In genomic region chr1:172432587-172432955, GRCm38 (mm10) we compare ENCODE assay signal across 21 mouse cellular contexts. TPM values are rescaled to one million over a fixed set of nuclear protein-coding genes. Genes with fewer than 3 reads are reported as not detected.
A peak's percentile ranks its signal among the peaks of the same experiment; 100 is the strongest.
DNase-seq lines count a peak whose midpoint lies in the region; ATAC-seq and TF ChIP-seq lines count a peak whose summit lies in the region.
"Had no signal": no experiment of that assay in that cellular context is flagged by ENCODE, and none has a peak within 500 bp of the region (broad histone marks: within the 10 kb centered on the region; RNA-seq: fewer than 3 reads in every experiment).

No protein-coding gene starts in this region.

- intact Hi-C loops in heart, postnatal 14 days (cut with DNase I): no loop called here
- intact Hi-C loops in heart, postnatal 10 days (cut with DNase I): no loop called here

- ATAC-seq in heart, embryonic 14.5 days (ENCODE audit: insufficient number of reproducible peaks, insufficient read depth, low FRiP score, low read depth): no peak
- no peak for ATAC-seq in midbrain, embryonic 11.5 days (ENCODE audit: low FRiP score)
- no peak for ATAC-seq in midbrain, postnatal 0 days (ENCODE audit: low FRiP score)
- no peak for ATAC-seq in intestine, postnatal 0 days
- ATAC-seq: forebrain, embryonic 14.5 days had no signal

- H3K4me1 ChIP-seq in heart, embryonic 14.5 days (ENCODE audit: control insufficient read depth in 2 of 2, insufficient read depth in 2 of 2, low read length in 2 of 2): peaks cover 18 to 32% of the 10 kb centered on the region in 2 experiments
- no peaks in the 10 kb centered on the region for H3K4me1 ChIP-seq in midbrain, embryonic 11.5 days (ENCODE audit: control insufficient read depth, insufficient read depth, low read length)
- no peaks in the 10 kb centered on the region for H3K4me1 ChIP-seq in midbrain, postnatal 0 days (ENCODE audit: insufficient read depth, low read length)
- peaks cover 12% of the 10 kb centered on the region for H3K4me1 ChIP-seq in intestine, postnatal 0 days (replicated peaks; ENCODE audit: control insufficient read depth, insufficient read depth, low read length)
- H3K4me1 ChIP-seq: hindbrain, embryonic 13.5 days; neural tube, embryonic 13.5 days had no signal

- 37% methylated on average over 3 of the region's 3 CpGs for WGBS in heart, embryonic 14.5 days
- 88% methylated on average over 3 of the region's 3 CpGs for WGBS in midbrain, embryonic 11.5 days
- 91% methylated on average over 3 of the region's 3 CpGs for WGBS in midbrain, postnatal 0 days
- WGBS in intestine, postnatal 0 days: 41% methylated on average over 3 of the region's 3 CpGs

- DNase-seq in heart, adult 11 months: peak; percentile 83
- no peak for DNase-seq in heart, postnatal 14 days
- DNase-seq in heart, postnatal 10 days: no peak
- peak; percentile 21 for DNase-seq in midbrain, embryonic 11.5 days (ENCODE audit: low spot score, missing footprints)
- DNase-seq in midbrain, postnatal 0 days (ENCODE audit: low spot score): no peak
- DNase-seq in thymus, postnatal 0 days (ENCODE audit: low spot score): no peak
- DNase-seq: cerebellum, adult 8-10 months; liver, embryonic 13.5 days; midbrain, embryonic 14.5 days; thymus, adult 18-20 months; thymus, postnatal 4 days had no signal

- H3K9ac ChIP-seq in heart, embryonic 14.5 days (ENCODE audit: low read length): no peak overlapping the region
- no peak overlapping the region for H3K9ac ChIP-seq in midbrain, embryonic 11.5 days (ENCODE audit: low read length)
- H3K9ac ChIP-seq in midbrain, postnatal 0 days (replicated peaks; ENCODE audit: low read length, poor library complexity, severe bottlenecking): no peak overlapping the region
- H3K9ac ChIP-seq in intestine, postnatal 0 days (ENCODE audit: low read depth, low read length): no peak overlapping the region
- H3K9ac ChIP-seq: hindbrain, embryonic 13.5 days; liver, embryonic 13.5 days; lung, embryonic 14.5 days; neural tube, embryonic 13.5 days had no signal

- H3K36me3 ChIP-seq in heart, embryonic 14.5 days (ENCODE audit: control insufficient read depth, insufficient read depth, low read length): no peaks in the 10 kb centered on the region
- no peaks in the 10 kb centered on the region for H3K36me3 ChIP-seq in midbrain, embryonic 11.5 days (ENCODE audit: control insufficient read depth, insufficient read depth, low read length)
- H3K36me3 ChIP-seq in midbrain, postnatal 0 days (ENCODE audit: insufficient read depth, low read length): no peaks in the 10 kb centered on the region
- H3K36me3 ChIP-seq in intestine, postnatal 0 days (ENCODE audit: control insufficient read depth, insufficient read depth): no peaks in the 10 kb centered on the region
- H3K36me3 ChIP-seq: hindbrain, embryonic 13.5 days; liver, embryonic 13.5 days; neural tube, embryonic 13.5 days had no signal

- no peak overlapping the region for H3K4me3 ChIP-seq in heart, embryonic 14.5 days (ENCODE audit: control insufficient read depth in 1 of 2, insufficient read depth in 1 of 2, low read depth in 1 of 2, low read length in 2 of 2)
- no peak overlapping the region for H3K4me3 ChIP-seq in midbrain, embryonic 11.5 days (ENCODE audit: low read depth, low read length)
- H3K4me3 ChIP-seq in midbrain, postnatal 0 days (ENCODE audit: low read depth, low read length): no peak overlapping the region
- no peak overlapping the region for H3K4me3 ChIP-seq in intestine, postnatal 0 days (ENCODE audit: low read depth, low read length)
- H3K4me3 ChIP-seq: hindbrain, embryonic 13.5 days; liver, embryonic 13.5 days; megakaryocyte, embryonic 14.5 days; myocyte; neural tube, embryonic 13.5 days had no signal

- H3K27me3 ChIP-seq in heart, embryonic 14.5 days (ENCODE audit: control insufficient read depth, insufficient read depth, low read length): no peaks in the 10 kb centered on the region
- H3K27me3 ChIP-seq in midbrain, embryonic 11.5 days (ENCODE audit: control insufficient read depth, insufficient read depth, low read length): no peaks in the 10 kb centered on the region; the same call in 1 of the 2 replicates
- H3K27me3 ChIP-seq in midbrain, postnatal 0 days (ENCODE audit: insufficient read depth, low read length): no peaks in the 10 kb centered on the region
- no peaks in the 10 kb centered on the region for H3K27me3 ChIP-seq in intestine, postnatal 0 days (replicated peaks; ENCODE audit: control insufficient read depth, insufficient read depth, low read length)
- H3K27me3 ChIP-seq: hindbrain, embryonic 13.5 days; liver, embryonic 13.5 days; neural tube, embryonic 13.5 days had no signal

- H3K27ac ChIP-seq in heart, embryonic 14.5 days (replicated peaks in 1 of 2; ENCODE audit: control insufficient read depth in 1 of 2, insufficient read depth in 1 of 2, low read depth in 2 of 2, low read length in 2 of 2): peak overlapping the region; percentile 9 to 35; a peak in 2 of 4 replicates
- no peak overlapping the region for H3K27ac ChIP-seq in midbrain, embryonic 11.5 days (ENCODE audit: low read depth, low read length)
- no peak overlapping the region for H3K27ac ChIP-seq in midbrain, postnatal 0 days (ENCODE audit: low read depth, low read length)
- peak overlapping the region; percentile 58 for H3K27ac ChIP-seq in intestine, postnatal 0 days (ENCODE audit: low read depth, low read length)
- H3K27ac ChIP-seq: hindbrain, embryonic 13.5 days; liver, embryonic 13.5 days; neural tube, embryonic 13.5 days had no signal

- TF ChIP-seq CTCF in midbrain, postnatal 0 days (IDR thresholded peaks at IDR 0.05): no peak
- no peak for TF ChIP-seq CTCF in intestine, postnatal 0 days (IDR thresholded peaks at IDR 0.05; ENCODE audit: low read depth)

- H3K9me3 ChIP-seq in heart, embryonic 14.5 days (ENCODE audit: control insufficient read depth, low read length): no peaks in the 10 kb centered on the region
- no peaks in the 10 kb centered on the region for H3K9me3 ChIP-seq in midbrain, embryonic 11.5 days (ENCODE audit: control insufficient read depth, low read length)
- no peaks in the 10 kb centered on the region for H3K9me3 ChIP-seq in midbrain, postnatal 0 days (ENCODE audit: low read length)
- no peaks in the 10 kb centered on the region for H3K9me3 ChIP-seq in intestine, postnatal 0 days (ENCODE audit: control insufficient read depth)
- H3K9me3 ChIP-seq: hindbrain, embryonic 13.5 days; liver, embryonic 13.5 days; neural tube, embryonic 13.5 days had no signal

- H3K4me2 ChIP-seq in heart, embryonic 14.5 days (ENCODE audit: low read length): peak overlapping the region; percentile 35
- H3K4me2 ChIP-seq in midbrain, embryonic 11.5 days: no peak overlapping the region
- H3K4me2 ChIP-seq in midbrain, postnatal 0 days (ENCODE audit: low read depth, low read length, poor library complexity, severe bottlenecking): no peak overlapping the region
- H3K4me2 ChIP-seq in intestine, postnatal 0 days (replicated peaks; ENCODE audit: low read depth): peak overlapping the region; percentile 4; the same call in 1 of the 2 replicates
- H3K4me2 ChIP-seq: hindbrain, embryonic 13.5 days; liver, embryonic 13.5 days; lung, embryonic 14.5 days; neural tube, embryonic 13.5 days had no signal

RNA-seq across cellular contexts. Expression of gene Slamf9, which starts 42.6 kb away (rescaled TPM):
- 1 to 10 TPM in 1 of 2 experiments, under 1 TPM in 1; 0.98 to 1.1 TPM for total RNA-seq in heart, postnatal 14 days (2021)
- polyA plus RNA-seq in heart, embryonic 14.5 days (2014; fragmentation: Nextera tagmentation; extraction: Ambion mirVana): 1.5 and 1.6 TPM in 2 replicates
- total RNA-seq in heart, postnatal 10 days (2021): 1 to 10 TPM; 1.3 to 1.4 TPM
- polyA plus RNA-seq in midbrain, embryonic 11.5 days (2014; fragmentation: Nextera tagmentation; extraction: Ambion mirVana): 0.12 and 0.23 TPM in 2 replicates
- 0.19 and 0.38 TPM in 2 replicates for total RNA-seq in midbrain, postnatal 0 days (2014; rRNA removed)
- 0.20 and 0.29 TPM in 2 replicates for polyA plus RNA-seq in midbrain, postnatal 0 days (2015; fragmentation: Nextera tagmentation; extraction: Ambion mirVana)
- 1.8 and 2.1 TPM in 2 replicates for polyA plus RNA-seq in intestine, postnatal 0 days (2015; fragmentation: Nextera tagmentation; extraction: Ambion mirVana)
- 1.2 and 1.4 TPM in 2 replicates for polyA plus RNA-seq in thymus, postnatal 0 days (2015; fragmentation: Nextera tagmentation; extraction: Ambion mirVana)
- total RNA-seq: gastrocnemius, adult 8-10 months; granulocyte monocyte progenitor cell, adult 5-6 weeks had no signal
- polyA plus RNA-seq: hindbrain, embryonic 13.5 days; midbrain, embryonic 14.5 days; neural tube, embryonic 13.5 days had no signal

RNA-seq across cellular contexts. Expression of gene Igsf9, which starts 49.0 kb away (rescaled TPM):
- under 1 TPM; 0.49 to 0.76 TPM for total RNA-seq in heart, postnatal 14 days (2021)
- polyA plus RNA-seq in heart, embryonic 14.5 days (2014; fragmentation: Nextera tagmentation; extraction: Ambion mirVana): 2.0 and 5.0 TPM in 2 replicates
- 1 to 10 TPM; 1.0 to 1.4 TPM for total RNA-seq in heart, postnatal 10 days (2021)
- 48.8 and 49.7 TPM in 2 replicates for polyA plus RNA-seq in midbrain, embryonic 11.5 days (2014; fragmentation: Nextera tagmentation; extraction: Ambion mirVana)
- total RNA-seq in midbrain, postnatal 0 days (2014; rRNA removed): 40.6 and 53.9 TPM in 2 replicates
- 25.0 and 29.0 TPM in 2 replicates for polyA plus RNA-seq in midbrain, postnatal 0 days (2015; fragmentation: Nextera tagmentation; extraction: Ambion mirVana)
- 73.4 and 93.7 TPM in 2 replicates for polyA plus RNA-seq in intestine, postnatal 0 days (2015; fragmentation: Nextera tagmentation; extraction: Ambion mirVana)
- polyA plus RNA-seq in thymus, postnatal 0 days (2015; fragmentation: Nextera tagmentation; extraction: Ambion mirVana): 2.4 and 2.5 TPM in 2 replicates
- total RNA-seq: granulocyte monocyte progenitor cell, adult 5-6 weeks had no signal

RNA-seq across cellular contexts. Expression of gene Pigm, which starts 56.2 kb away (rescaled TPM):
- 1 to 10 TPM; 6.4 to 7.1 TPM for total RNA-seq in heart, postnatal 14 days (2021)
- polyA plus RNA-seq in heart, embryonic 14.5 days (2014; fragmentation: Nextera tagmentation; extraction: Ambion mirVana): 5.6 and 6.3 TPM in 2 replicates
- total RNA-seq in heart, postnatal 10 days (2021): 1 to 10 TPM; 9.1 TPM
- polyA plus RNA-seq in midbrain, embryonic 11.5 days (2014; fragmentation: Nextera tagmentation; extraction: Ambion mirVana): 11.0 and 12.2 TPM in 2 replicates
- 11.5 and 16.4 TPM in 2 replicates for total RNA-seq in midbrain, postnatal 0 days (2014; rRNA removed)
- 2.2 and 2.6 TPM in 2 replicates for polyA plus RNA-seq in midbrain, postnatal 0 days (2015; fragmentation: Nextera tagmentation; extraction: Ambion mirVana)
- 4.3 and 4.4 TPM in 2 replicates for polyA plus RNA-seq in intestine, postnatal 0 days (2015; fragmentation: Nextera tagmentation; extraction: Ambion mirVana)
- 5.6 and 6.5 TPM in 2 replicates for polyA plus RNA-seq in thymus, postnatal 0 days (2015; fragmentation: Nextera tagmentation; extraction: Ambion mirVana)

Comparison
In these comparisons a context has a peak if more than half of its experiments do, and no peak if none do; other contexts are left out.
1. DNase-seq: peak in heart, adult 11 months (single experiment) and midbrain, embryonic 11.5 days (single experiment); none in heart, postnatal 14 days (0 of 2), heart, postnatal 10 days (0 of 2), midbrain, postnatal 0 days (single experiment) and thymus, postnatal 0 days (single experiment).
2. H3K27ac ChIP-seq: peak in heart, embryonic 14.5 days (2 of 2) and intestine, postnatal 0 days (single experiment); none in midbrain, embryonic 11.5 days (single experiment) and midbrain, postnatal 0 days (single experiment).
3. H3K4me2 ChIP-seq: peak in heart, embryonic 14.5 days (single experiment) and intestine, postnatal 0 days (single experiment); none in midbrain, embryonic 11.5 days (single experiment) and midbrain, postnatal 0 days (single experiment).